Mouse (Mus musculus) stomach, embryonic 15.5 days (tissue): Measurements from ENCODE around the gene Pygb. TPM values are rescaled to one million over a fixed set of nuclear protein-coding genes. Genes with fewer than 3 reads are reported as not detected.

Experiments used
- ATAC-seq: fragments of 200-750 bp; cut with Nextera tagmentation; 2 replicates; pipeline ENCODE4 v1.8.0; 2017; ENCODE audit warnings: low read depth, moderate number of reproducible peaks, moderate TSS enrichment; ENCODE audit not compliant: insufficient read depth, low FRiP score
- H3K27ac ChIP-seq: fragments of 300-500 bp; sonication (generic); 2 replicates; pipeline ENCODE4 v1.5.1; 2015; ENCODE audit warnings: mild to moderate bottlenecking, inconsistent platforms
- H3K27me3 ChIP-seq: fragments of 300-500 bp; sonication (generic); replicated peaks from 2 replicates; pipeline ENCODE4 v1.6.1; 2015; ENCODE audit warnings: inconsistent platforms
- H3K36me3 ChIP-seq: fragments of 300-500 bp; sonication (generic); 2 replicates; pipeline ENCODE4 v1.6.1; 2015; ENCODE audit warnings: inconsistent platforms
- H3K4me1 ChIP-seq: fragments of 300-500 bp; sonication (generic); 2 replicates; pipeline ENCODE4 v1.6.1; 2015; ENCODE audit warnings: inconsistent platforms
- H3K4me2 ChIP-seq: fragments of 300-500 bp; sonication (generic); 2 replicates; pipeline ENCODE4 v1.6.1; 2015; ENCODE audit warnings: mild to moderate bottlenecking, inconsistent platforms
- H3K4me3 ChIP-seq: fragments of 300-500 bp; sonication (generic); replicated peaks from 2 replicates; pipeline ENCODE4 v1.5.1; 2015; ENCODE audit warnings: inconsistent platforms
- H3K9ac ChIP-seq: fragments of 300-500 bp; sonication (generic); 2 replicates; pipeline ENCODE4 v1.6.1; 2015; ENCODE audit warnings: inconsistent platforms
- H3K9me3 ChIP-seq: fragments of 300-500 bp; sonication (generic); 2 replicates; pipeline ENCODE4 v1.6.1; 2016; ENCODE audit warnings: inconsistent platforms
- WGBS: fragments of 180-500 bp; shearing (Covaris S2); methylation state at CpG from one replicate; pipeline ENCODE4 v1.1.7; 2015; 5-methylcytosine and 5-hydroxymethylcytosine counted together
- polyA plus RNA-seq: library from polyadenylated mRNA; unstranded; fragments of >200 nt; fragmentation: Nextera tagmentation; extraction: Ambion mirVana; gene quantifications from 2 replicates; pipeline ENCODE4 v1.2.1, GENCODE M21; 2015

Pygb gene
- polyA plus RNA-seq, 1 experiment from 2014 or later = 97.5 TPM

DNA sequence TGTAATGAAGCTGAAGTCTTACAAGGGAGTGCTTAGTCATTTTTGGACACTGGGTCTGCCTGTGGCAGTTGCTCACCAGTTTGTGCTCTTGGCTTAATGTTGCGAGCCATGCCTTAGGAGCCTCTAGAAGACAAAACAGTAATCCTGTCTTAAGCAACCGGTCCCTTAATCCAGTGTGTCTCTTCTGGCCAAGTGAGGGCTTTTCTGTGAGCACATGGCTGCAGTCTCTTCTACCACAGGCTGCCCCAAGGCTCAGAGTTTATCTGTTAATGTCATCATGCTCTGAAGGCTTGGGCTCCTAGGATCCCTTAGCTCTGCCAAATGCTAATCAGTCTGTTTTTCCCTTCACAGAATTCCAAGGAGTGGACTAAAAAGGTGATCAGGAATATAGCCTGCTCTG is 43.5 kb downstream of the Pygb start:
- Histone ChIP-seq H3K27me3 (no peaks in the 10 kb centered on the region), H3K36me3 (peaks cover 62% of the 10 kb centered on the region), H3K4me3 (no peak overlapping the region), H3K9ac (no peak overlapping the region), H3K4me2 (no peak overlapping the region), H3K4me1 (no peaks in the 10 kb centered on the region), H3K9me3 (no peaks in the 10 kb centered on the region), H3K27ac (no peak overlapping the region)
- ATAC-seq = no peak
- 93% methylated on average over 2 of the region's 2 CpGs for WGBS

- Histone ChIP-seq H3K36me3 (peaks cover 61% of the 10 kb centered on the region), H3K9ac (no peak overlapping the region), H3K4me2 (no peak overlapping the region), H3K9me3 (no peaks in the 10 kb centered on the region), H3K27ac (no peak overlapping the region), H3K4me3 (no peak overlapping the region), H3K4me1 (no peaks in the 10 kb centered on the region), H3K27me3 (no peaks in the 10 kb centered on the region)
- 77% methylated on average over 3 of the region's 3 CpGs for WGBS
- no peak for ATAC-seq
These were observed 44.4 kb downstream of the Pygb start for GRCm38 (mm10) chr2:150830911-150831441.

DNA sequence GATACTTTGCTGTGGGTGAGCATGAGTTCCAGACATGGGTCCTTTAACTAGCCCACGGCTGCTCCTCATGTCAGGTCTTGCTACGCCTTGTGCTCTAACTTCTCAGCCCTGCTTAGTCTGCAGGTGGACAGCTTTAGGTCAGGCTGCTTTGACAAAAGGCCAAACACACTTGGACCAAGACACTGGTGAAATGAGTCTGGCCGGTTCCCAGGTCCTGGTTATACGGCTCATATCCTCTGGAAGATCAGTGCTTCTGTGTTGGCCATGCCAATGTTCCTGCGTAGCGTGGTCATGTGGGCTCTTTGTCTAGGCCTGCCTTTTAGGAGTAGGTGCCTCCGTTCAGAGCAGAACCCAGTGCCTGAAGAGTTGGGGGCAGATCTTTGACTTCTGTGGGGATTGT is 45.5 kb downstream of the Pygb start:
- Histone ChIP-seq H3K4me2 (no peak overlapping the region), H3K27ac (no peak overlapping the region), H3K4me3 (no peak overlapping the region), H3K9me3 (no peaks in the 10 kb centered on the region), H3K4me1 (no peaks in the 10 kb centered on the region), H3K27me3 (no peaks in the 10 kb centered on the region), H3K9ac (no peak overlapping the region), H3K36me3 (peaks cover 52% of the 10 kb centered on the region)
- ATAC-seq = no peak
- WGBS = 93% methylated on average over 7 of the region's 7 CpGs

GRCm38 (mm10) chr2:150834616-150835015 is 48.1 kb downstream of the Pygb start:
- peaks cover 26% of the 10 kb centered on the region for H3K36me3 ChIP-seq
- ATAC-seq = no peak
- WGBS = 88% methylated on average over 7 of the region's 7 CpGs

DNA sequence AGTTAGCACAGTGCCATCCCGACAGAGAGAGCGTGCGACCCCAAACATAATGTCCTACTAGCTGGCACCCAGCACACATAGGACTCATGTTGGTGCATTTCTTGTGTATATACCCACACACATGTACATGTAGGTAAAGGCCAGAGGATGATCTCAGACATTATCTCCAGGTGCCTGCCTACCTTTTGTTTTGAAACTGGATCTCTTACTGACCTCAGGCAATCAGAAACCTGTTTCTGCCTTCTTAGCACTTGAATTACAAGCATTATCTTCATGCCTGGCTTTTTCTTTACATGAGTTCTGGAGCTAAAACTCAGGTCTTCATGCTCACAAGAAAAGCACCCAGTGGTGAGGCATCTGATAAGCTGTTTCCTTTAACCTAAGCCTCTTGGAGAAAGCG is 49.4 kb downstream of the Pygb start:
- no peaks in the 10 kb centered on the region for H3K4me1 ChIP-seq
- no peak overlapping the region for H3K9ac ChIP-seq
- no peak overlapping the region for H3K4me3 ChIP-seq
- no peak for ATAC-seq
- H3K9me3 ChIP-seq = no peaks in the 10 kb centered on the region
- no peak overlapping the region for H3K27ac ChIP-seq
- H3K4me2 ChIP-seq = no peak overlapping the region
- H3K27me3 ChIP-seq = no peaks in the 10 kb centered on the region
- 91% methylated on average over 4 of the region's 4 CpGs for WGBS
- peaks cover 16% of the 10 kb centered on the region for H3K36me3 ChIP-seq

More at GRCm38 (mm10) chr2:150834616-150835015, 48.1 kb downstream of the Pygb start:
- no peaks in the 10 kb centered on the region for H3K4me1 ChIP-seq
- no peaks in the 10 kb centered on the region for H3K9me3 ChIP-seq
- H3K4me2 ChIP-seq = no peak overlapping the region
- no peaks in the 10 kb centered on the region for H3K27me3 ChIP-seq
- no peak overlapping the region for H3K4me3 ChIP-seq
- no peak overlapping the region for H3K27ac ChIP-seq
- no peak overlapping the region for H3K9ac ChIP-seq

- Histone ChIP-seq H3K9ac (no peak overlapping the region), H3K27ac (no peak overlapping the region), H3K4me1 (no peaks in the 10 kb centered on the region), H3K4me3 (no peak overlapping the region), H3K27me3 (no peaks in the 10 kb centered on the region), H3K36me3 (peaks cover 7% of the 10 kb centered on the region), H3K4me2 (no peak overlapping the region), H3K9me3 (no peaks in the 10 kb centered on the region)
- no peak for ATAC-seq
- WGBS = 74% methylated on average over 15 of the region's 15 CpGs
These were observed 50.4 kb downstream of the Pygb start for GRCm38 (mm10) chr2:150836906-150837305.

GRCm38 (mm10) chr2:150837781-150838180 is 51.2 kb downstream of the Pygb start:
- no peak overlapping the region for H3K4me2 ChIP-seq
- 86% methylated on average over 3 of the region's 3 CpGs for WGBS
- H3K9ac ChIP-seq = no peak overlapping the region
- no peak overlapping the region for H3K27ac ChIP-seq
- no peaks in the 10 kb centered on the region for H3K4me1 ChIP-seq
- no peaks in the 10 kb centered on the region for H3K9me3 ChIP-seq
- peaks cover 5% of the 10 kb centered on the region; the same call in 1 of the 2 replicates for H3K36me3 ChIP-seq
- no peak overlapping the region for H3K4me3 ChIP-seq
- no peak for ATAC-seq
- H3K27me3 ChIP-seq = no peaks in the 10 kb centered on the region

DNA sequence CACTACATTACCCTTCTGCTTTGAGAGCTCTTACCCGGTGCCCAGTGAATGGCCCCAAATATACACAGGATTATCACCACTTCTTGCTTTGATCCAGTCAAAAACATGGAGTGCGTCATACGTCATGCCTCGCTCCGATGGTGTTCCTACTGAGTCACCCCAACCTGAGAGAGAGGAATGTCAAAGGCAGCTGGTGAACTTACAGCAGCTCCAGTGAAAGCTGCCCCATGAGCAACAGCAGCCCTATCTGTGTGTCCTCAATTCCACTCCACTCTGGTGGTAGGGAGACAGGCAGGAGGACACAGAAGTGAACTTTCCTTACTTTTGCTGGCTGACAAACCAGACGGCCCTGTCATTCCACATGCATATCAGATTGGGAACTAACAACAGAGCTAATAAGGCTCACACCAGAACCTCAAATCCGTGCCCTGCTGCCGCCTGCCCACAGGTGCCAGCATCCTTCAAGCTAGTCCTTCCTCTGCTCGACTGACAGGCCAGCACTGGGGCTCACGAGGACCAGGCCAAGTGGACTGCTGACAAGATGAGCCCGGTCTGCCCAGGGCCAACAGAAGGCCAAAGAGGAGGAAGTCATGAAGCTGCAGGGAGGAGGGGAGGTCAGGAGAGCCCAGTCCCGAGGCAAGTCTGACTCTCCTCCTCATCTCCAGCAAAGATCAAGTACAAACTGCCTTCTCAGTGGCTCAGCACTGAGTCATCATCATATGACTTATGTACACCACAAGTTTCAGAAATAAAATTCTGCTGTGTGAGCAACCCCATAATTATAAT is 53.3 kb downstream of the Pygb start:
- H3K27ac ChIP-seq = no peak overlapping the region
- no peak overlapping the region for H3K9ac ChIP-seq
- 68% methylated on average over 12 of the region's 12 CpGs for WGBS
- ATAC-seq = no peak
- H3K4me1 ChIP-seq = no peaks in the 10 kb centered on the region
- H3K27me3 ChIP-seq = no peaks in the 10 kb centered on the region
- H3K9me3 ChIP-seq = no peaks in the 10 kb centered on the region
- H3K4me2 ChIP-seq = no peak overlapping the region
- H3K36me3 ChIP-seq = 0 out of 2 replicates have a peak, but pooled peaks cover 3% of the 10 kb centered on the region
- no peak overlapping the region for H3K4me3 ChIP-seq

GRCm38 (mm10) chr2:150841109-150841508 is 54.6 kb downstream of the Pygb start:
- no peak for ATAC-seq
- 56% methylated on average over 11 of the region's 11 CpGs for WGBS

DNA sequence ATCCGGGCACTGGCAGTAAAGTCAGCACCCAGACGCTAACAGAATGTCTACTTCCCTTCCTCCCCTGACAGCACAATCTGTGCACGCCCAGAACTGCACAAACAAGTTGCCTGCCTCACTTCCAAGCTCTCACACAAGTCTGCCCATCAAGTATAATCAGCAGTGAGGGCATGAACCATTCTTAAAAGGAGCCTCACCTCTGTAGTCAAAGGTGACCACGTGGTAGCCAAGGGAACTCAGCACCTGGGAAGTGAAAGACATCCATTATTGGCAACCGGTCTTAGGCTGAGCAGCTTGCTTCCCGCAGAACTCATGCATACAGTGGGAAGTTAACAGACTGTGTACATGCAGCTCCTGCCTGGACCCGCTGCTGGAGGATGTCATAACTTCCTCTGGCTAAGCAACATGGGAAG is 55.5 kb downstream of the Pygb start:
- H3K27ac ChIP-seq = no peak overlapping the region
- 52% methylated on average over 7 of the region's 7 CpGs for WGBS
- H3K4me1 ChIP-seq = no peaks in the 10 kb centered on the region
- H3K4me3 ChIP-seq = no peak overlapping the region
- no peaks in the 10 kb centered on the region for H3K36me3 ChIP-seq
- no peaks in the 10 kb centered on the region for H3K27me3 ChIP-seq
- H3K4me2 ChIP-seq = no peak overlapping the region
- ATAC-seq = peak; percentile 56; the same call in 1 of the 2 replicates
- no peak overlapping the region for H3K9ac ChIP-seq
- H3K9me3 ChIP-seq = no peaks in the 10 kb centered on the region

More at GRCm38 (mm10) chr2:150841109-150841508, 54.6 kb downstream of the Pygb start:
- Histone ChIP-seq H3K27me3 (no peaks in the 10 kb centered on the region), H3K9ac (no peak overlapping the region), H3K4me2 (no peak overlapping the region), H3K36me3 (no peaks in the 10 kb centered on the region), H3K4me3 (no peak overlapping the region), H3K27ac (no peak overlapping the region), H3K4me1 (no peaks in the 10 kb centered on the region), H3K9me3 (no peaks in the 10 kb centered on the region)

DNA sequence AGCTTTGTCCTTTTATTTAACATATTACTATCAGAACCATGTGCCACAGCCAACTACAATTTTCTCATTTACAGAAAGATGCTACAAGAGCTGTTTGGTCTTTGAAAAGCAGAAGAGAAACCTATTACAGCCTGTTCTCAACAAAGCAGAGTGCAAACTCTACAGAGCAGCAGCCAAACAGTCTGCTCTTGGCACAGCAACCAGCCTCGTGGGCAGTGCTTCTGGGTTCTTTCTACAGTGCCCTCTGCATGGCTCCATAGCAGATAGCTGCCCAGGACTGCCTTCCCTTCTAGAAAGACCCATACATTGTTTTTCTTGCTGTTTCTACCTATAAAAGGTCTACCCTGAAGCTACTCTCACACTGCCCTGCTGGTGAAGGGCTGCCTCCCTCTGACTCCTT is 58.3 kb downstream of the Pygb start:
- ATAC-seq = no peak

DNA sequence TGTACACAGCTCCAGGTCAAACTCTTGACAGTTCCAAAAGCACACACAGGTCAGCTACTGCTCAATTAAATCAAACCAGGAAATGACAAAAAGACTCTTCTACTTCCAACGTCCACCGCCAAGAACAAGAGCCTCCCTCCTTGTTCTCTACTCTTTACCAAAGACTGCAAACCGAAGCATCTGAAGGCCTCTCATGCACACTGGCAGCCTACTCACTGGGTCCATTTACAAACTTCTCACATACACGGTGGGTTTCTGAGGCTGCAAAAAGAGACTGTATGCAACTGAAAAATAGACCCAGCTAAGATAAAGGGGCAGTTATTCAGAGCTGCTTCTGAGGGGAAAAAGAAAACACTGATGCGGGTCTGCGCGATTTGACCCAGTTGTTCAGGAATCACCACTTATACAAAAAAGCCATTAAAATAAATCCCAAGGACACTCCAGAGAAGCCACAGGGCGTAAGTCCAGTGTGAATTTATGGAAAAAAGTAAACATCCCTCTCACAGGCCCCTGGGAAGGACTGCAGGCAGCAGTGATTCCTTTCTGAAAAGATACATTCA is 61.0 kb downstream of the Pygb start:
- H3K4me1 ChIP-seq = no peaks in the 10 kb centered on the region
- H3K4me2 ChIP-seq = no peak overlapping the region
- H3K36me3 ChIP-seq = no peaks in the 10 kb centered on the region
- no peak overlapping the region for H3K9ac ChIP-seq
- peak overlapping the region; percentile 16; the same call in 1 of the 2 replicates for H3K27ac ChIP-seq
- H3K4me3 ChIP-seq = no peak overlapping the region
- WGBS = 54% methylated on average over 8 of the region's 8 CpGs
- ATAC-seq = no peak
- no peaks in the 10 kb centered on the region for H3K27me3 ChIP-seq
- H3K9me3 ChIP-seq = no peaks in the 10 kb centered on the region

More for the DNA sequence above, 58.3 kb downstream of the Pygb start:
- no peak overlapping the region for H3K4me2 ChIP-seq
- no peak overlapping the region for H3K27ac ChIP-seq
- WGBS = 74% methylated on average over 1 of the region's 1 CpGs
- no peaks in the 10 kb centered on the region for H3K27me3 ChIP-seq
- no peaks in the 10 kb centered on the region for H3K9me3 ChIP-seq
- no peak overlapping the region for H3K4me3 ChIP-seq
- H3K36me3 ChIP-seq = no peaks in the 10 kb centered on the region
- no peak overlapping the region for H3K9ac ChIP-seq
- no peaks in the 10 kb centered on the region for H3K4me1 ChIP-seq
